In genomic region chr8:80647394-80647793, GRCm38 (mm10) we compare ENCODE assay signal across 30 mouse cellular contexts. TPM values are rescaled to one million over a fixed set of nuclear protein-coding genes. Genes with fewer than 3 reads are reported as not detected.
DNase-seq lines count a peak whose midpoint lies in the region; ATAC-seq and TF ChIP-seq lines count a peak whose summit lies in the region.
"Had no signal": no experiment of that assay in that cellular context is flagged by ENCODE, and none has a peak within 500 bp of the region (broad histone marks: within the 10 kb centered on the region; RNA-seq: fewer than 3 reads in every experiment).

No protein-coding gene starts in this region.

- no peak overlapping the region for H3K9ac ChIP-seq in forebrain, embryonic 15.5 days (replicated peaks)
- H3K9ac ChIP-seq in forebrain, postnatal 0 days = no peak overlapping the region
- H3K9ac ChIP-seq: heart, embryonic 13.5 days; hindbrain, embryonic 14.5 days had no signal

- H3K9me3 ChIP-seq in forebrain, embryonic 15.5 days = no peaks in the 10 kb centered on the region
- H3K9me3 ChIP-seq in forebrain, embryonic 10.5 days = no peaks in the 10 kb centered on the region
- H3K9me3 ChIP-seq in forebrain, postnatal 0 days (ENCODE audit: low read length) = no peaks in the 10 kb centered on the region
- H3K9me3 ChIP-seq: G1E; heart, embryonic 10.5 days; heart, embryonic 13.5 days had no signal

- TF ChIP-seq CTCF in forebrain, postnatal 0 days (IDR thresholded peaks at IDR 0.05; ENCODE audit: low read depth) = no peak

- H3K4me1 ChIP-seq in forebrain, embryonic 15.5 days = no peaks in the 10 kb centered on the region
- no peaks in the 10 kb centered on the region for H3K4me1 ChIP-seq in forebrain, embryonic 10.5 days
- no peaks in the 10 kb centered on the region for H3K4me1 ChIP-seq in forebrain, postnatal 0 days (ENCODE audit: insufficient read depth)
- H3K4me1 ChIP-seq: heart, embryonic 10.5 days; heart, embryonic 13.5 days had no signal

- WGBS in forebrain, embryonic 15.5 days = 59% methylated on average over 6 of the region's 6 CpGs
- 81% methylated on average over 6 of the region's 6 CpGs for WGBS in forebrain, embryonic 10.5 days
- 56% methylated on average over 6 of the region's 6 CpGs for WGBS in forebrain, postnatal 0 days

- ATAC-seq in forebrain, embryonic 15.5 days (replicated peaks) = peak; percentile 78
- peak; percentile 80 for ATAC-seq in forebrain, postnatal 0 days
- ATAC-seq: hindbrain, postnatal 0 days; inflammation-experienced regulatory T-cells, adult 6 months; intestine, embryonic 16.5 days; Patski had no signal

- no peak overlapping the region for H3K27ac ChIP-seq in forebrain, embryonic 15.5 days (replicated peaks)
- no peak overlapping the region for H3K27ac ChIP-seq in forebrain, embryonic 10.5 days
- H3K27ac ChIP-seq in forebrain, postnatal 0 days (ENCODE audit: low read depth, low read length) = no peak overlapping the region
- H3K27ac ChIP-seq: heart, embryonic 10.5 days; heart, embryonic 13.5 days; hindbrain, embryonic 14.5 days; hindbrain, postnatal 0 days had no signal

- H3K4me2 ChIP-seq in forebrain, embryonic 15.5 days (replicated peaks) = no peak overlapping the region
- no peak overlapping the region for H3K4me2 ChIP-seq in forebrain, postnatal 0 days (ENCODE audit: low read depth)
- H3K4me2 ChIP-seq: heart, embryonic 13.5 days; hindbrain, embryonic 14.5 days had no signal

- H3K4me3 ChIP-seq in forebrain, embryonic 15.5 days = no peak overlapping the region
- H3K4me3 ChIP-seq in forebrain, embryonic 10.5 days = no peak overlapping the region
- no peak overlapping the region for H3K4me3 ChIP-seq in forebrain, postnatal 0 days (ENCODE audit: low read depth, low read length)
- H3K4me3 ChIP-seq: heart, embryonic 10.5 days; heart, embryonic 13.5 days had no signal

- H3K27me3 ChIP-seq in forebrain, embryonic 15.5 days = no peaks in the 10 kb centered on the region
- no peaks in the 10 kb centered on the region for H3K27me3 ChIP-seq in forebrain, embryonic 10.5 days (ENCODE audit: poor library complexity, severe bottlenecking)
- no peaks in the 10 kb centered on the region for H3K27me3 ChIP-seq in forebrain, postnatal 0 days (ENCODE audit: insufficient read depth, low read length)
- H3K27me3 ChIP-seq: CH12.LX; heart, embryonic 13.5 days had no signal

- no peaks in the 10 kb centered on the region for H3K36me3 ChIP-seq in forebrain, embryonic 15.5 days
- H3K36me3 ChIP-seq in forebrain, embryonic 10.5 days (replicated peaks) = no peaks in the 10 kb centered on the region
- no peaks in the 10 kb centered on the region for H3K36me3 ChIP-seq in forebrain, postnatal 0 days (ENCODE audit: insufficient read depth)
- H3K36me3 ChIP-seq: G1E; heart, embryonic 10.5 days; heart, embryonic 13.5 days had no signal

- DNase-seq in embryo, embryonic 11 days = peak; percentile 7
- DNase-seq in embryo, embryonic 9.5 days (ENCODE audit: extremely low spot score) = no peak
- DNase-seq in forebrain, embryonic 10.5 days (ENCODE audit: extremely low spot score, low spot score) = no peak
- DNase-seq in forebrain, postnatal 0 days = peak; percentile 25
- DNase-seq in B cell, adult 2 months = no peak
- no peak for DNase-seq in urinary bladder, postnatal 4 days (ENCODE audit: low spot score in 2 of 2)
- DNase-seq: adrenal gland, postnatal 10 days; adrenal gland, postnatal 36 days; cerebellum, adult 18-20 months; cerebellum, adult 9-10 months; cerebellum, postnatal 25 days; gastrocnemius, postnatal 25 days; heart, adult 18-20 months; heart, postnatal 14 days; heart, postnatal 4 days; kidney, adult 2 months had no signal

RNA-seq across cellular contexts. Expression of gene Frem3, which starts 36.5 kb away (rescaled TPM):
- 0.03 and 0.08 TPM in 2 replicates for polyA plus RNA-seq in forebrain, embryonic 15.5 days (2015; fragmentation: Nextera tagmentation; extraction: Ambion mirVana)
- not detected in 2 replicates for polyA plus RNA-seq in forebrain, embryonic 10.5 days (2016; fragmentation: Nextera tagmentation; extraction: Ambion mirVana)
- 0.14 and 0.31 TPM in 2 replicates for total RNA-seq in forebrain, postnatal 0 days (2014; rRNA removed)
- polyA plus RNA-seq in forebrain, postnatal 0 days (2015; fragmentation: Nextera tagmentation; extraction: Ambion mirVana) = 0.08 and 0.23 TPM in 2 replicates
- total RNA-seq: adrenal gland, adult 18-20 months; adrenal gland, postnatal 10 days; adrenal gland, postnatal 36 days; CH12.LX; common myeloid progenitor, adult 5-6 weeks; gastrocnemius, adult 8-10 months; gastrocnemius, postnatal 25 days had no signal
- polyA plus RNA-seq: embryonic facial prominence, embryonic 11.5 days; G1E; heart, embryonic 10.5 days; inflammation-experienced regulatory T-cells, adult 6 months; kidney, adult 2 months; Patski had no signal

Comparison
In these comparisons a context has a peak if more than half of its experiments do, and no peak if none do; other contexts are left out.
1. DNase-seq: peak in embryo, embryonic 11 days (single experiment) and forebrain, postnatal 0 days (single experiment); none in embryo, embryonic 9.5 days (single experiment), forebrain, embryonic 10.5 days (single experiment), B cell, adult 2 months (0 of 2) and urinary bladder, postnatal 4 days (0 of 2).